Comparison of ENCODE assay signal across 8 mouse cellular contexts in the genomic region with DNA sequence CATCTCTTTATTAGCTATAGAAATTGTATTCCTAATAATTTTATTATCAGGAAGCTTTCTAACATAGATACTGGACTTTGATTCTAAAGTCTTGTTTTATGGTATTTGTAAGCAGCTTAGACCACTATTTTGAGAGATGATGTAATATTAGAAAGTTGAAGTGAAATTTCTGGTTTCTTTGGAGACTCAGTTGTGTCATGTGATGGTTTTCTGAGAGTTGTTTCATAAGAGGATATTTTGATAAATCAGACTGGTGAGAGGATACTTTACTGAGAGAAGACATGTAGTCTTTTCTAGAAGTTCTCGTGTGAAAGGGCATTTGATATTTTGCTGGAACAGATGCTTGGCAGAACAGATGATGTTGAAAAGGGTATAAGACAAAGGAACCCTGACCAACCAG. TPM values are rescaled to one million over a fixed set of nuclear protein-coding genes. Genes with fewer than 3 reads are reported as not detected.
"Had no signal": no experiment of that assay in that cellular context is flagged by ENCODE, and none has a peak within 500 bp of the region (broad histone marks: within the 10 kb centered on the region; RNA-seq: fewer than 3 reads in every experiment).

No protein-coding gene starts in this region.

RNA-seq across cellular contexts. Expression of a gene that starts 17.6 kb away (rescaled TPM):
- polyA plus RNA-seq: neural tube, embryonic 13.5 days; neural tube, embryonic 14.5 days; neural tube, embryonic 15.5 days; small intestine, adult 2 months; stomach, embryonic 14.5 days; stomach, embryonic 16.5 days; stomach, postnatal 0 days; thymus, postnatal 0 days had no signal
